8 mouse cellular contexts compared by ENCODE assay signal in the genomic region with DNA sequence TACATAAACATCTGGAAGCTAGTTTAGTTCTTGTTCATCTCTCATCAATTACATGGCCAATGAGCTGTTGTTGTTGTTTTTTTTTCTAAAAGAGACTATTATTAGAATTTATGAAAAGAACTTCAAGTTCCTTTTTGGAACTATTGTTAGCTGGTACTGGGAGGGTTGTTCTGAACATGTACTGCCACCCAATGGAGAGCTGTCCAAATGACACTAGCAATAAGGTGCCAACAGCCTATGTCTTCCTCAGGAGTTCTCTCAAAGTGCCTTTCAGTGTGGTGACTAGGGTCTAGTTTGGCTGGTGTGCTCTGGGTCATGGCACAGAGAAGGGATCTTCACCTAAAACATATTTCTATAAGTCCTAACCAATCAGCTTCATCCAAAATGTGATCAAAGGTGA.
A peak's percentile ranks its signal among the peaks of the same experiment; 100 is the strongest.
DNase-seq lines count a peak whose midpoint lies in the region; ATAC-seq and TF ChIP-seq lines count a peak whose summit lies in the region.

No protein-coding gene starts in this region.

- no peaks in the 10 kb centered on the region for H3K9me3 ChIP-seq in hindbrain, embryonic 14.5 days (ENCODE audit: control insufficient read depth, low read length)
- H3K9me3 ChIP-seq in hindbrain, embryonic 12.5 days (replicated peaks) = no peaks in the 10 kb centered on the region
- H3K9me3 ChIP-seq in hindbrain, embryonic 16.5 days (ENCODE audit: control insufficient read depth, low read length) = no peaks in the 10 kb centered on the region

- peak; percentile 45 for DNase-seq in hindbrain, embryonic 14.5 days (ENCODE audit: low spot score)
- DNase-seq in A20 (ENCODE audit: low read depth, low spot score) = peak; percentile 15
- DNase-seq in adrenal gland, adult 2 months = peak; percentile 50
- DNase-seq in lung, postnatal 10 days = peak; percentile 58
- no peak for DNase-seq in thymus, adult 2 months

- 0 out of 2 replicates have a peak, but pooled peaks have one; percentile 40 for ATAC-seq in hindbrain, embryonic 14.5 days (ENCODE audit: low FRiP score)
- no peak for ATAC-seq in hindbrain, embryonic 12.5 days (ENCODE audit: low FRiP score)
- 0 out of 2 replicates have a peak, but pooled peaks have one; percentile 58 for ATAC-seq in hindbrain, embryonic 16.5 days
- ATAC-seq in erythroid progenitor cell, adult 5-6 weeks (replicated peaks; ENCODE audit: low FRiP score, poor library complexity, severe bottlenecking) = no peak

- TF ChIP-seq POLR2A in thymus, adult 2 months (IDR thresholded peaks at IDR 0.05; ENCODE audit: control insufficient read depth, extremely low read depth, insufficient read depth, low read length, poor library complexity) = no peak

- no peaks in the 10 kb centered on the region for H3K27me3 ChIP-seq in hindbrain, embryonic 14.5 days (ENCODE audit: control insufficient read depth, insufficient read depth, low read length)
- H3K27me3 ChIP-seq in hindbrain, embryonic 12.5 days = no peaks in the 10 kb centered on the region
- no peaks in the 10 kb centered on the region for H3K27me3 ChIP-seq in hindbrain, embryonic 16.5 days (replicated peaks; ENCODE audit: control insufficient read depth, insufficient read depth, low read length)
- H3K27me3 ChIP-seq in thymus, adult 2 months (ENCODE audit: control insufficient read depth, insufficient read depth, low read length) = no peaks in the 10 kb centered on the region

- H3K27ac ChIP-seq in hindbrain, embryonic 14.5 days = no peak overlapping the region
- H3K27ac ChIP-seq in hindbrain, embryonic 12.5 days = no peak overlapping the region
- H3K27ac ChIP-seq in hindbrain, embryonic 16.5 days (ENCODE audit: low read depth, low read length) = no peak overlapping the region
- no peak overlapping the region for H3K27ac ChIP-seq in thymus, adult 2 months (ENCODE audit: control insufficient read depth, insufficient read depth, low read length)

- H3K4me2 ChIP-seq in hindbrain, embryonic 14.5 days (replicated peaks) = no peak overlapping the region
- H3K4me2 ChIP-seq in hindbrain, embryonic 12.5 days (replicated peaks) = no peak overlapping the region
- H3K4me2 ChIP-seq in hindbrain, embryonic 16.5 days (ENCODE audit: low read length) = no peak overlapping the region

- H3K9ac ChIP-seq in hindbrain, embryonic 14.5 days = no peak overlapping the region
- H3K9ac ChIP-seq in hindbrain, embryonic 12.5 days = no peak overlapping the region
- no peak overlapping the region for H3K9ac ChIP-seq in hindbrain, embryonic 16.5 days (ENCODE audit: low read depth, low read length)

- H3K4me3 ChIP-seq in hindbrain, embryonic 14.5 days (replicated peaks; ENCODE audit: low read length) = no peak overlapping the region
- H3K4me3 ChIP-seq in hindbrain, embryonic 12.5 days = no peak overlapping the region
- H3K4me3 ChIP-seq in hindbrain, embryonic 16.5 days (ENCODE audit: low read length) = no peak overlapping the region
- no peak overlapping the region for H3K4me3 ChIP-seq in thymus, adult 2 months (ENCODE audit: control insufficient read depth, insufficient read depth, low read length)

- no peaks in the 10 kb centered on the region for H3K4me1 ChIP-seq in hindbrain, embryonic 14.5 days (replicated peaks; ENCODE audit: control insufficient read depth, insufficient read depth, low read length)
- H3K4me1 ChIP-seq in hindbrain, embryonic 12.5 days = no peaks in the 10 kb centered on the region
- H3K4me1 ChIP-seq in hindbrain, embryonic 16.5 days (ENCODE audit: control insufficient read depth, insufficient read depth, low read depth, low read length) = no peaks in the 10 kb centered on the region
- no peaks in the 10 kb centered on the region for H3K4me1 ChIP-seq in thymus, adult 2 months (replicated peaks; ENCODE audit: control insufficient read depth, insufficient read depth, low read length)

- H3K36me3 ChIP-seq in hindbrain, embryonic 14.5 days (replicated peaks; ENCODE audit: control insufficient read depth, insufficient read depth) = no peaks in the 10 kb centered on the region
- H3K36me3 ChIP-seq in hindbrain, embryonic 12.5 days = no peaks in the 10 kb centered on the region
- no peaks in the 10 kb centered on the region for H3K36me3 ChIP-seq in hindbrain, embryonic 16.5 days (ENCODE audit: control insufficient read depth, insufficient read depth, low read length)
- no peaks in the 10 kb centered on the region for H3K36me3 ChIP-seq in thymus, adult 2 months (ENCODE audit: control insufficient read depth, insufficient read depth, low read length)

- TF ChIP-seq CTCF in thymus, adult 2 months (IDR thresholded peaks at IDR 0.05; ENCODE audit: borderline replicate concordance, control insufficient read depth, extremely low read depth, insufficient read depth, low read length, poor library complexity) = no peak

Comparison
In these comparisons a context has a peak if more than half of its experiments do, and no peak if none do; other contexts are left out.
1. ATAC-seq: peak in hindbrain, embryonic 14.5 days (single experiment) and hindbrain, embryonic 16.5 days (single experiment); none in hindbrain, embryonic 12.5 days (single experiment) and erythroid progenitor cell, adult 5-6 weeks (single experiment).